Mouse (Mus musculus): ENCODE results near the gene Actr1b. TPM values are rescaled to one million over a fixed set of nuclear protein-coding genes. Genes with fewer than 3 reads are reported as not detected.

Gene Actr1b
- polyA plus RNA-seq, 1 experiment from 2014 or later: 79.4 TPM

DNA sequence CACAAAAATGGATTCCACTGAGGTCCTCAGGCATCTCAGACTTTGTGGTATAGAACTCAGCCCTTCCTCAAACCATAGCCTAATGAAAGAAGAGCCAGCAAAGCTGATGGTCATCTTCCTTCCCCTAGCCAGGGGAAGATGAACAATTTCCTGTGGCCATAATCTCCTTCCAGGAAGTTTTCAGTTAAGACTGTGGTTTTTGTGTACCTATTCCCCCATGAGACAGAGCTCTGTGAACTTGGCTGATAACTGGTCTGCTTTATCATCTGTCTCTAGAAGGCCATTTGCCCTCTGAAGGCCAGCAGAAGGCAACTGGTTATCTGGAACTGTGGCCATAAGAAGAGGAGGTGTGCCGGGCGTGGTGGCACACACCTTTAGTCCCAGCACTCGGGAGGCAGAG, 58.0 kb downstream of the Actr1b start:
- Histone ChIP-seq H3K27me3 (ENCODE audit: control insufficient read depth, insufficient read depth, low read length) (no peaks in the 10 kb centered on the region), H3K4me2 (no peak overlapping the region)
- WGBS (ENCODE audit: insufficient replicate concordance): 71% methylated on average over 3 of the region's 3 CpGs

DNA sequence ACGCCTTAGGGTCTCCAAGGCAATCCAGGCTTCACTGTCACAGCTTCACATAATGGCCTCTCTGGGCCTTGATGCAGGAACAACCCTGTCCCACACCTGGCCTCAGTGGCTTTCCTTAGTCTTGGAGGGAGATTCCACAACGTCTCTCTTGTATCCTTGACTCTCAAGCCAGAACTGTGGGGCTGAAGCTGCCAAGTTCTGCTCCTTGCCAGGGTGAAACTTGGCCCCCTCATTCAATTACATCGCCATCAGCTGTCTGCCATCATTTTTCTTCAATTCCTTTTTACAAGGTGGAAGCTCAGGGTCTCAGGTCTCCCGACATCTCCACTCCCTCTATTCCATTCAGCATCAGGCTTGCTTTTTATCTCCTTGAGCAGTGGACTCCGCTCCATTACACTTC, 59.2 kb downstream of the Actr1b start:
- Histone ChIP-seq H3K36me3 (ENCODE audit: control insufficient read depth, insufficient read depth, low read length) (no peaks in the 10 kb centered on the region), H3K9ac (ENCODE audit: low read depth, low read length) (no peak overlapping the region), H3K9me3 (replicated peaks; ENCODE audit: control insufficient read depth, low read length) (no peaks in the 10 kb centered on the region), H3K4me2 (no peak overlapping the region), H3K4me1 (ENCODE audit: control insufficient read depth, insufficient read depth, low read length) (peaks cover 10% of the 10 kb centered on the region; the same call in 1 of the 2 replicates), H3K27ac (ENCODE audit: low read depth, low read length) (no peak overlapping the region), H3K4me3 (ENCODE audit: low read depth, low read length) (no peak overlapping the region), H3K27me3 (ENCODE audit: control insufficient read depth, insufficient read depth, low read length) (no peaks in the 10 kb centered on the region)
- no peak for ATAC-seq (replicated peaks; ENCODE audit: insufficient number of reproducible peaks, low FRiP score, low TSS enrichment)
- 82% methylated on average over 5 of the region's 5 CpGs for WGBS (ENCODE audit: insufficient replicate concordance)

More for the DNA sequence above, 58.0 kb downstream of the Actr1b start:
- Histone ChIP-seq H3K9ac (ENCODE audit: low read depth, low read length) (no peak overlapping the region), H3K4me1 (ENCODE audit: control insufficient read depth, insufficient read depth, low read length) (peaks cover 10% of the 10 kb centered on the region; the same call in 1 of the 2 replicates), H3K4me3 (ENCODE audit: low read depth, low read length) (no peak overlapping the region), H3K9me3 (replicated peaks; ENCODE audit: control insufficient read depth, low read length) (no peaks in the 10 kb centered on the region), H3K27ac (ENCODE audit: low read depth, low read length) (no peak overlapping the region), H3K36me3 (ENCODE audit: control insufficient read depth, insufficient read depth, low read length) (no peaks in the 10 kb centered on the region)
- no peak for ATAC-seq (replicated peaks; ENCODE audit: insufficient number of reproducible peaks, low FRiP score, low TSS enrichment)

Small RNAs within 50 kb of the gene (microRNA-seq; reads per million reads assigned to microRNA genes)
- not detected for gene Gm24133 (ENCODE audit: borderline number of aligned reads)

Other genes starting within 250 kb of the Actr1b start
- 6.6 and 6.9 TPM in 2 replicates for gene Cnnm4, start 242.8 kb downstream of the Actr1b start, polyA plus RNA-seq (2014; fragmentation: Nextera tagmentation; extraction: Ambion mirVana)
- 2.5 and 3.9 TPM in 2 replicates for gene Cnnm3, start 202.6 kb downstream of the Actr1b start, polyA plus RNA-seq (2014; fragmentation: Nextera tagmentation; extraction: Ambion mirVana)
- gene Ankrd23, start 177.5 kb downstream of the Actr1b start, polyA plus RNA-seq (2014; fragmentation: Nextera tagmentation; extraction: Ambion mirVana): 9.8 and 13.6 TPM in 2 replicates
- gene Gm42417, start 175.0 kb downstream of the Actr1b start, polyA plus RNA-seq (2014; fragmentation: Nextera tagmentation; extraction: Ambion mirVana): 0.44 TPM in 1 of 2 replicates, not detected in the other
- 19.9 and 25.1 TPM in 2 replicates for gene Ankrd39, start 167.0 kb downstream of the Actr1b start, polyA plus RNA-seq (2014; fragmentation: Nextera tagmentation; extraction: Ambion mirVana)
- gene Sema4c, start 156.1 kb downstream of the Actr1b start, polyA plus RNA-seq (2014; fragmentation: Nextera tagmentation; extraction: Ambion mirVana): 0.96 and 2.1 TPM in 2 replicates
- gene Fam178b, start 31.2 kb downstream of the Actr1b start, polyA plus RNA-seq (2014; fragmentation: Nextera tagmentation; extraction: Ambion mirVana): 3.5 and 3.7 TPM in 2 replicates
- gene Cox5b, start 23.0 kb downstream of the Actr1b start, polyA plus RNA-seq (2014; fragmentation: Nextera tagmentation; extraction: Ambion mirVana): 1,165 and 1,189 TPM in 2 replicates
- 0.46 TPM in 1 of 2 replicates, not detected in the other for gene 4933424G06Rik, start 4.3 kb downstream of the Actr1b start, polyA plus RNA-seq (2014; fragmentation: Nextera tagmentation; extraction: Ambion mirVana)
- gene Zap70, start 47.4 kb upstream of the Actr1b start, polyA plus RNA-seq (2014; fragmentation: Nextera tagmentation; extraction: Ambion mirVana): 0.18 and 0.26 TPM in 2 replicates
- 10.6 and 11.4 TPM in 2 replicates for gene Tmem131, start 229.2 kb upstream of the Actr1b start, polyA plus RNA-seq (2014; fragmentation: Nextera tagmentation; extraction: Ambion mirVana)

Measured in heart, embryonic 11.5 days (tissue).